Mouse (Mus musculus): ENCODE results near the gene Tnrc6b. TPM values are rescaled to one million over a fixed set of nuclear protein-coding genes. Genes with fewer than 3 reads are reported as not detected.
"Not testable (repeated sequence)": the region's sequence is repeated elsewhere in the genome, so short reads cannot be mapped to it uniquely, and the experiment has no call there.

Gene Tnrc6b
- polyA plus RNA-seq, 1 experiment from 2014 or later, result 62.5 TPM

DNA sequence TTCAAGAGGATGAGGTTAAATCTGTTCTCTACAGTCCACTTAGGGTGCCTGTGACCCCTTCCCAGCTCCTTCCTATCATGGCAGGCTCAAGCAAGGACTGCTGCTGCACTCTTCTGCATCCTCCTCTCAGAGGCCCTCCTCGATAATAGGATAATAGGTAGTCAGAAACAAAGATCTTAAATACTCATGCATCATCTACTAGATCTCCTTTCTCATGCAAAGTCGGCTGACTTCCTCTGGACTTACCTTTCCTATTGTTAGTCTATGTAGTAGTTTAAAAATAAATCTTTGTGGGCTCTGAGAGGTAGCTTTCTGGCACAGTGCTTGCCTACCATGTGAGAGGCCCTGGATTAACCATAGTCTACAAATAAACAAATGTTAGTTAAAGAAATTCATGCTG, 18.4 kb downstream of the Tnrc6b start:
- Histone ChIP-seq H3K36me3 (replicated peaks) (no peaks in the 10 kb centered on the region), H3K4me1 (peaks cover 8% of the 10 kb centered on the region), H3K4me2 (no peak overlapping the region), H3K4me3 (replicated peaks) (no peak overlapping the region), H3K27ac (no peak overlapping the region), H3K27me3 (no peaks in the 10 kb centered on the region), H3K9ac (no peak overlapping the region), H3K9me3 (no peaks in the 10 kb centered on the region)
- ATAC-seq (ENCODE audit: low FRiP score), result no peak
- 77% methylated on average over 2 of the region's 2 CpGs for WGBS

DNA sequence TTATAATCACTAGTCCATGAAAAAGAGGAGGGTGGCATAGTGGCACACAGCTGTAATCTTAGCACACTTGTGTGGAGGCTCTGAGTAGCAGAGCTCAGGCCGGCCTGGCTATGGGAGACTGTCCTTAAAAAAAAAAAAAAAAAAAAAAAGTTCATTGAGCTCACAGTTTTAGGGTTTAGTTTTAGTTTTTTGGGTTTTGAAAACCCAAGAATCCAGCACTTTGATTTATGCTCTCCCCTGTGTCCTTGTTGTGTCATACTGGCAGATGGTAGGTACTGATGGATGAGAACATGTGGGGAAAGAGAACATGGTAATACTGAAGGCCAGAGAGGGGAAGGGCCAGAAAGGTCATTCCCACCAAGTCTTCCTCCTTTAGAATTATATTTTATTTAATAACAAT, 19.9 kb downstream of the Tnrc6b start:
- Histone ChIP-seq H3K27me3 (no peaks in the 10 kb centered on the region), H3K27ac (no peak overlapping the region), H3K4me3 (replicated peaks) (no peak overlapping the region), H3K9ac (no peak overlapping the region), H3K4me1 (peaks cover 8% of the 10 kb centered on the region), H3K36me3 (replicated peaks) (no peaks in the 10 kb centered on the region), H3K4me2 (no peak overlapping the region), H3K9me3 (no peaks in the 10 kb centered on the region)
- 92% methylated on average over 1 of the region's 1 CpGs for WGBS
- no peak for ATAC-seq (ENCODE audit: low FRiP score)

DNA sequence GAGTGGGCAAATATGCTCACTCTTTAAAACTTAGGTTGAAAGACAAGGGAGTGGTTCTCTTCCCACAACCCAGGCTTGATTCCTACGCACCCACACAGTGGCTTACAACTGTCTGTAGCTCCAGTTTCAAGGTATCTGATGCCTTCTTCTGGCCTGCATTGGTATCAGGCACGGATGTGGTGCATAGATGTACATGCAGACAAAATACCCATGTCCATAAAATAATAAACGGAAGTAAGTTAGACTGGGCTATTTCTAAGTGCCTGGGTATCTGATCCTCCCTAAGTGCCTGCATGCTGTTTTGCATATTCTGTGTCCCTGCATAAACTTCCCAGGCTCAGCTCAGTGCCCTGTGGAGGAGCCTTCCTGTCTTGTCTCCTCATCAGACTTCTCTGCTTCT, 20.4 kb downstream of the Tnrc6b start:
- H3K36me3 ChIP-seq (replicated peaks), result no peaks in the 10 kb centered on the region
- no peaks in the 10 kb centered on the region for H3K27me3 ChIP-seq
- H3K9me3 ChIP-seq, result no peaks in the 10 kb centered on the region
- ATAC-seq (ENCODE audit: low FRiP score), result no peak
- H3K4me1 ChIP-seq, result peaks cover 8% of the 10 kb centered on the region
- H3K27ac ChIP-seq, result no peak overlapping the region
- H3K4me2 ChIP-seq, result no peak overlapping the region
- no peak overlapping the region for H3K4me3 ChIP-seq (replicated peaks)
- WGBS, result 85% methylated on average over 3 of the region's 3 CpGs
- H3K9ac ChIP-seq, result no peak overlapping the region

DNA sequence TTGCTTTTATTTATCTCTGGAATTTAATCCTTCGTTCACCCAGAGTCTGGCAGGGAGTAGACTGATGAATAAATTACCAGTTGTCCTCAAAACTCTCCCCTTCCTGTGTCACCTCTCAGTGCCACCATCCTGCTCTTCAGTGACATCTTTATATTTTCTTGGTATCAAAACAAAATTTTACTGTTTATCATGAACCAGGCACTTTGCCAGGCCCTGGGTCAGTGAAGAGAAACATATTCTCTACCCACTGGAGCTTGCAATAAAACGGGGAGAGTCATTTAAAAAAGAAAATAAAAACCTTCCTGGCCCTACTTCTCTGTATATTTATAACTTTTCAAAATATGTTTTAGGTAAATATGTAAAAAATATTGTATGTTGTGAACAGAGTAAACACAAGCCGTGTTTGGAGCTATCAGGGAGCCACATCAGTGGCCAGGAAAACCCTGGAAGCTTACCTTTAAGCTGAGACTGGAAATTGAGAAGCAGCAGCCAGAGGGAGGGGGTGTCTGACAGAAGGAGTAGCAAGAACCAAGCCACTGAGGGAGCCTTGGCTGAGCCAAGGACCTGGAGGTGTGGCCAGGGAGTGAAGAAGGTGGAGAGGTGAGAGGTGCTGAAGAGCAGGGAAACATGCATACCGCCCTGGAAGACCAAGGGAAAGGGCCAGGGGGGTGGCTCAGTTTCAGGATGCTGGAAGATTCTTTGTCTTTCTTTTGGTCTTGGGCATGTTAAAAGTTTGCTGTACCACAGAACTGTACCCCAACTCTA, 21.3 kb downstream of the Tnrc6b start:
- H3K4me2 ChIP-seq, result no peak overlapping the region
- no peak overlapping the region for H3K9ac ChIP-seq
- no peak overlapping the region for H3K27ac ChIP-seq
- no peaks in the 10 kb centered on the region for H3K36me3 ChIP-seq (replicated peaks)
- peaks cover 8% of the 10 kb centered on the region for H3K4me1 ChIP-seq
- no peak overlapping the region for H3K4me3 ChIP-seq (replicated peaks)
- no peaks in the 10 kb centered on the region for H3K27me3 ChIP-seq
- no peak for ATAC-seq (ENCODE audit: low FRiP score)
- H3K9me3 ChIP-seq, result no peaks in the 10 kb centered on the region
- 55% methylated on average over 4 of the region's 4 CpGs for WGBS

DNA sequence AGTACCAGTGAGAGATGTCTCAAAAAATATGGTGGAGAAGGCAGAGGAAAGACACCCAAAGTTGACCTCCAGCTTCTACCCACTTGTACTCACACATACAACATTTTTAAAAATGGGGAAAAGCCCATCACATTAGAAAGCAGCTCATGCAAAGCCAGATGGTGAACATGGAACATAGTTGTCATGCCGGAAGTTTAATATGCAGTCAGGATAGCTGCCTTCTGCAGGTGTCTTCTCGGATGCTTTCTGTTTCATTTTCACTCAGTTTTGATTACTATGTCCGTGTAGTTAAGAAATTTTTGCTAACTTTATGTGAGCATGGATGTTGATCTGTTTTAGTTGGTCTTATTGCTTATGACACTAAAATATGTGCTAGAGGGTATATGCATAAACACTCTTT, 24.2 kb downstream of the Tnrc6b start:
- no peak overlapping the region for H3K4me2 ChIP-seq
- H3K27ac ChIP-seq, result no peak overlapping the region
- H3K9me3 ChIP-seq, result no peaks in the 10 kb centered on the region
- no peak for ATAC-seq (ENCODE audit: low FRiP score)
- WGBS, result 89% methylated on average over 3 of the region's 3 CpGs
- H3K27me3 ChIP-seq, result no peaks in the 10 kb centered on the region
- peaks cover 8% of the 10 kb centered on the region for H3K4me1 ChIP-seq
- no peak overlapping the region for H3K9ac ChIP-seq
- H3K36me3 ChIP-seq (replicated peaks), result no peaks in the 10 kb centered on the region
- H3K4me3 ChIP-seq (replicated peaks), result no peak overlapping the region

DNA sequence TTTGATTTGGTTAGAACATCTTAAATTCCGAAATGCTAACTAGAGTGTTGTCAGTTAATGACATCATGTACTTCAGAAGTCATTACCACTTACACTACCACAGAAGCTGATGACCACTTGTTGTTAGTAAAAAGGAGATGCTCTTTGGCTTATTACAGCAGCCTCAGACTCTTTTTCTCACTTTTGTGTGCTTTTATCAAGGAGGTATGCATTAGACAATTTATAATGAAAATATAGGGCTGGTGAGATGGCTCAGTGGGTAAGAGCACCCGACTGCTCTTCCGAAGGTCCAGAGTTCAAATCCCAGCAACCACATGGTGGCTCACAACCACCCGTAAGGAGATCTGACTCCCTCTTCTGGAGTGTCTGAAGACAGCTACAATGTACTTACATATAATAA, 24.6 kb downstream of the Tnrc6b start:
- H3K9ac ChIP-seq; H3K4me1 ChIP-seq; H3K9me3 ChIP-seq; H3K36me3 ChIP-seq (replicated peaks); H3K4me3 ChIP-seq (replicated peaks); ATAC-seq (ENCODE audit: low FRiP score); H3K27me3 ChIP-seq; H3K4me2 ChIP-seq; H3K27ac ChIP-seq: not testable (repeated sequence)
- WGBS, result 91% methylated on average over 4 of the region's 4 CpGs

DNA sequence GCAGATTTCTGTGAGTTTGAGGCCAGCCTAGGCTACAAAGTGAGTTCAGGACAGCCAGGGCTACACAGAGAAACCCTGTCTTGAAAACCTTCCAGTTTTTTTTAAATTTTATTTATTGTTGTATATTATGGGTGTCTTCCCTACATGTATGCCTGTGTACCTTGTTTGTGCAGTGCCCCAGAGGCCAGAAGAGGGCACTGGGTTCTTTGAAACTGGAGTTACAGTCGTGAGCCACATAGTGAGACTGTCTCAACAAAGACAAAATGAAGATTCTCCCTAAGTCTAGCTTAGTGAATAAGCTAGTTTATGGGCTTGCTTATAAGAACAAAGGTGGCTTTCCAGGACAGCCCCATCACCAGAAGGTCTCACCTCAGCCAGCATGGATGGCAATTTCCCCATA, 25.4 kb downstream of the Tnrc6b start:
- no peaks in the 10 kb centered on the region for H3K36me3 ChIP-seq (replicated peaks)
- H3K4me3 ChIP-seq (replicated peaks), result no peak overlapping the region
- WGBS, result 53% methylated on average over 1 of the region's 1 CpGs
- H3K27ac ChIP-seq, result no peak overlapping the region
- H3K9ac ChIP-seq, result no peak overlapping the region
- H3K4me1 ChIP-seq, result peaks cover 7% of the 10 kb centered on the region
- no peaks in the 10 kb centered on the region for H3K9me3 ChIP-seq
- no peak overlapping the region for H3K4me2 ChIP-seq
- ATAC-seq (ENCODE audit: low FRiP score), result no peak
- no peaks in the 10 kb centered on the region for H3K27me3 ChIP-seq

DNA sequence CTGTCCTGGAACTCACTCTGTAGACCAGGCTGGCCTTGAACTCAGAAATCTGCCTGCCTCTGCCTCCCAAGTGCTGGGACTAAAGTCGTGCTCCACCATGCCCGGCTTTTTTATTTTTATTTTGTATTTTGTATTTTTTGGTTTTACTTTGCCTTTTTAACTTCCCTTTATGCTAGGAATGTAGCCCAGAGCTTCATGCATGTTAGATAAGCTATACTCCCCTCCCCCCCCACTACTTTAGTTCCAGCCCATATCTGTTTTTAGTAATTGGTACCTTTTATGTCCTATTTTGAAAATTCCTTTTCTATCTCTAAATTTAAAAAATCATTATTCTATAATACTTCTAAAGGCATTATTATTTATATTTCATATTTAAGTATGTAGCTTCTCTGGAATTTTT, 27.1 kb downstream of the Tnrc6b start:
- ATAC-seq (ENCODE audit: low FRiP score), result no peak
- no peak overlapping the region for H3K4me2 ChIP-seq
- H3K9me3 ChIP-seq, result no peaks in the 10 kb centered on the region
- H3K27me3 ChIP-seq, result no peaks in the 10 kb centered on the region
- H3K36me3 ChIP-seq (replicated peaks), result no peaks in the 10 kb centered on the region
- 96% methylated on average over 2 of the region's 2 CpGs for WGBS
- H3K9ac ChIP-seq, result no peak overlapping the region
- no peak overlapping the region for H3K27ac ChIP-seq
- H3K4me3 ChIP-seq (replicated peaks), result no peak overlapping the region
- no peaks in the 10 kb centered on the region for H3K4me1 ChIP-seq

- H3K9me3 ChIP-seq, result no peaks in the 10 kb centered on the region
- no peak overlapping the region for H3K4me3 ChIP-seq (replicated peaks)
- H3K36me3 ChIP-seq (replicated peaks), result no peaks in the 10 kb centered on the region
- no peaks in the 10 kb centered on the region for H3K27me3 ChIP-seq
- WGBS, result 100% methylated on average over 1 of the region's 1 CpGs
- H3K9ac ChIP-seq, result no peak overlapping the region
- no peak overlapping the region for H3K4me2 ChIP-seq
- no peaks in the 10 kb centered on the region for H3K4me1 ChIP-seq
- ATAC-seq (ENCODE audit: low FRiP score), result no peak
- no peak overlapping the region for H3K27ac ChIP-seq
These were observed 28.9 kb downstream of the Tnrc6b start for GRCm38 (mm10) chr15:80739972-80740371.

DNA sequence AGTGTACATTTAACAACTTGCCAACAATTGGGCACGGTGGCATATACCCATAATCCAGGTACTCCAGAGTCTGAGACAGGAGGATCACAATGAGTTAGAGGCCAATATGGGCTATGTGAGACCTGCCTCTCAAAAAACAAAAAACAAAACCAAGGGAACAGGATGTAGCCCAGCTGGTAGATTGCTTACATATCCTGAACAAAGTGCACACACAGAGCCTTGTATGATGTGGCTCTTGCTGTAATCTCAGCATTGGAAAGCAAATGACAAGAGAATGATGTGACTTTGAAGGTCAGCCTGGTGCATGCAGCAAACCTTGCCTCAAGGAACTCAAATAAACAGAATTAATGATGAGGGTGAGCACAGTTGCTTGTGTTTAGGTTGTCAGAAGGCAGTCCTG, 30.7 kb downstream of the Tnrc6b start:
- H3K4me2 ChIP-seq, result no peak overlapping the region
- WGBS, result 82% methylated on average over 1 of the region's 1 CpGs

GRCm38 (mm10) chr15:80742991-80743474, 31.9 kb downstream of the Tnrc6b start:
- Histone ChIP-seq H3K27me3 (no peaks in the 10 kb centered on the region), H3K4me1 (no peaks in the 10 kb centered on the region), H3K27ac (no peak overlapping the region), H3K36me3 (replicated peaks) (no peaks in the 10 kb centered on the region), H3K9me3 (no peaks in the 10 kb centered on the region), H3K9ac (no peak overlapping the region), H3K4me3 (replicated peaks) (no peak overlapping the region), H3K4me2 (no peak overlapping the region)
- no peak for ATAC-seq (ENCODE audit: low FRiP score)
- 93% methylated on average over 3 of the region's 3 CpGs for WGBS

More for the DNA sequence above, 30.7 kb downstream of the Tnrc6b start:
- Histone ChIP-seq H3K27me3 (no peaks in the 10 kb centered on the region), H3K9me3 (no peaks in the 10 kb centered on the region), H3K36me3 (replicated peaks) (no peaks in the 10 kb centered on the region), H3K4me3 (replicated peaks) (no peak overlapping the region), H3K4me1 (no peaks in the 10 kb centered on the region), H3K9ac (no peak overlapping the region), H3K27ac (no peak overlapping the region)
- ATAC-seq (ENCODE audit: low FRiP score), result no peak

DNA sequence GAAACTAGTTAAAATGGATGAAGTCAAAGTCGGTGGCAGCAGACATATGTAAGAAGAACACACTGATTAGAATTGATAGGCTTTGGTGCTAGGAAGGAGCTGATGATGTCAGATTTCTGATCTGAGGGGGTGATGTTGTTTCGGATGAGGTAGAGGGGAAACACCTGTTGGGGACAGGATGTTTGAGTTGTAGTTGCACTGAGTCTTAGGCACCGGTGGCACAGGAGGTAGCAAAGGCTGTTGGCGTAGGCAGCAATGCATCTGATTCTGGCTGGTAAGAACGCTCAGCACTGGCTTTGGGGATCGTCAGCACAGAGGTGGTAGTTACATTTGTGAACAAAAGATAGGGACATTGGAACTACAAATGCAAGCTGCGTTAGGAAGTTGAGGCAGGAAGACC, 32.5 kb downstream of the Tnrc6b start:
- WGBS, result 92% methylated on average over 7 of the region's 7 CpGs
- Histone ChIP-seq H3K9ac (no peak overlapping the region), H3K4me3 (replicated peaks) (no peak overlapping the region), H3K4me2 (no peak overlapping the region), H3K36me3 (replicated peaks) (no peaks in the 10 kb centered on the region), H3K27ac (no peak overlapping the region), H3K27me3 (no peaks in the 10 kb centered on the region), H3K9me3 (no peaks in the 10 kb centered on the region), H3K4me1 (no peaks in the 10 kb centered on the region)
- ATAC-seq (ENCODE audit: low FRiP score), result no peak

- no peak for ATAC-seq (ENCODE audit: low FRiP score)
- no peak overlapping the region for H3K4me3 ChIP-seq (replicated peaks)
- H3K27me3 ChIP-seq, result no peaks in the 10 kb centered on the region
- no peaks in the 10 kb centered on the region for H3K4me1 ChIP-seq
- H3K36me3 ChIP-seq (replicated peaks), result no peaks in the 10 kb centered on the region
- H3K9me3 ChIP-seq, result no peaks in the 10 kb centered on the region
- WGBS, result 85% methylated on average over 3 of the region's 3 CpGs
- H3K4me2 ChIP-seq, result no peak overlapping the region
- no peak overlapping the region for H3K9ac ChIP-seq
- H3K27ac ChIP-seq, result no peak overlapping the region
These were observed 33.7 kb downstream of the Tnrc6b start for GRCm38 (mm10) chr15:80744667-80745422.
